Mouse (Mus musculus): ENCODE results near the gene Rspry1.

DNA sequence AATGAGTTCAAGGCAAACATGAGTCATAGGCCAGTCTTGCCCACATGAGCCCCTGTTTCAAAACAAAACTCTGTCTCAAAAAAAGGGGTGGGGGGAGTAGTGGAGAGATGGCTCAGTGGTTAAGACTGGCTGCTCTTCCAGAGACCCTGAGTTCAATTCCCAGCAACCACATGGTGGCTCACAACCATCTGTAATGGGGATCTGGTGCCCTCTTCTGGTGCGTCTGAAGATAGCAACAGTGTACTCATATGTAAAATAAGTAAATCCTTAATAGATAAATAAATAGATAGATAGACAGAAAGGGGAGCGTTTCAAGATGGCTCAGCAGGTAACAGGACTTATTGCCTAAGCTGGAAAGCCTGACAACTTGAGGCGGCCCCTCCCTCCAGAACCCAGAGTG is 78.7 kb downstream of the Rspry1 start:
- no peak for TF ChIP-seq EP300 (IDR thresholded peaks at IDR 0.05)
- TF ChIP-seq CTCF (IDR thresholded peaks at IDR 0.05) = peak; percentile 37
